Mouse (Mus musculus): ENCODE measurements around the gene Magea5. TPM values are rescaled to one million over a fixed set of nuclear protein-coding genes. Genes with fewer than 3 reads are reported as not detected.
"Not testable (repeated sequence)": the region's sequence is repeated elsewhere in the genome, so short reads cannot be mapped to it uniquely, and the experiment has no call there.

Gene Magea5
- not detected in 2 replicates for polyA plus RNA-seq (2012; rRNA removed)

DNA sequence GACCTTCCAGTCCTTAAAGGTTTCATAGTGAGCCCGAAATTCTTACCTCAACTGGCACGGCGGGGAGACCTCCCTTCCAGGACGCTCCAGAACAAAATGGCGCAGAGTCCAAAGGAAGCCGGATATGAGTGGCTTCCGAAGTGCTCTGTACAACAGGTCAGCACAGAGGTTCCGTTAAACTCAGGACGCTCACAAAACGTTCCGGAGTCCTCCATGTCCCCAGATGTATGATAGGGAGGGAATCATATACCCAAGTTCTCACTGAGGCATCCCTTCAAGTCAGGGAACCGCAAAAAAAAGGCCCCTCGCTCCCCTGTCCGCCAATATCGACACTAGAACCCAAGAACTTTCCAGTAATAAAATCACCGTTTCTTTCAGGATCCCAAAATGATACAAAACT lies at the start of gene Magea5:
Gene Magea5, minus strand, starts transcription at position 101 of the 400 bp plus-strand sequence.
- not testable (repeated sequence) for DNase-seq (ENCODE audit: extremely low spot score in 1 of 2, low spot score in 1 of 2)

DNA sequence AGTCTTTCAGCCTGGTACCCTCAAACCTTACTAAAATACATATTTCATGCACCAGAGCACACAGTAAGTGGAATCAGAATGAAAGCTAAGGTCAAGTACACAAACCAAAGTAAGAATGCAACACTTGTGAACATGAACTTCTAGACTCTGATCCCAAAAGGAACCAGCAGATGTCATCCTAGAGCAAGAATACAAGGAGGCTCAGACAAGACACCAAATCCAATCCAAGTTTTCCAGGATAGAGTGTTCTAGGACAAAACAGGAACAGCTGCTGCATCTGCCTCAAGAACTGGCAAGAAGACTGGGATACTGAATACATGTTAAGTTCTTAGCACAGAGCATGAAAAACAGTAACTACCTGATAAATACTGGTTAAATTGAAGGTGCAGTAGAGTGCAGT lies 35.1 kb upstream of the Magea5 start:
- DNase-seq (ENCODE audit: extremely low spot score in 1 of 2, low spot score in 1 of 2) = peak; percentile 0 to 43

DNA sequence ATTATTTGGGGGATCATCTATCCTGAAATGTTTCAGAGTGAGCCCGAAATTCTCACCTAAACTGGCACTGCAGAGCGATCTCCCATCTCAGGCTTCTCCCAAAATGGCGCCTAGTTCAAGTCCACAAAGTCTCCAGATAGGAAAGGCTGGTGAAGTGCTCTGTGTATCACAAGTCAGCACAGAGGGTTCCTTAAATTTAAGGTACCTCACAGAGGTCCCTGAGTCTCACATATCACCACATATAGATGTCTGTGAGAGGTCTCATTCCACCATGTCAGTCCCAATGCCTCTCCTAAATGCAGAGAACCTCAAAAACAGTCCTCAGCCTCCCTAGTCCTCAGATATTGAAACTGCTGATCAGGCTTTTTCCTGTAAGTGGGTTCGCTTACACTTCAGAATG lies 30.6 kb upstream of the Magea5 start, which contains the start of gene Magea2:
Gene Magea2, minus strand, starts transcription at position 101 of the 400 bp plus-strand sequence.
- not testable (repeated sequence) for DNase-seq (ENCODE audit: extremely low spot score in 1 of 2, low spot score in 1 of 2)

DNA sequence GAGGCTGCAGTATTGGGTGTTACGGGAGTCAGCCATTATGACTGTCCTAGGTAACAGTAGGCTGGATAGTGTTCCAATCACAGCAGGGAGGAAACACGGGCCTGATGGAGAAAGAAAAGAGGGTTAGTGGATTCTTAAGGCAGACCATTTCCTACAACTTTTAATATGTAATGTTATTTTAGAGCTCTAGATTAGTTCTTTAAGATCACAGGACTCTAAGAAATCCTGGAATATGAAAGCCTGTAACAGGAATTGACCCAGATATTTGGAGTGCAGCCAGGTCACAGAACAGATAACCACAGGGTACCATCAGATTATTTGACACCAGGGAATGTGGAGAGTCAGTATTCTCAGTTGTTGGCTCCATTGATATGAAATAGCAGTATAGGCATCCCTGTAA lies 26.7 kb upstream of the Magea5 start, which contains the start of gene Magea1:
Gene Magea1, minus strand, starts transcription at position 101 of the 400 bp plus-strand sequence.
- not testable (repeated sequence) for DNase-seq (ENCODE audit: extremely low spot score in 1 of 2, low spot score in 1 of 2)

Other genes starting within 250 kb of the Magea5 start
- gene Cldn34b1, start 172.9 kb downstream of the Magea5 start, polyA plus RNA-seq (2012; rRNA removed) = not detected in 2 replicates
- not detected in 2 replicates for gene Magea6, start 127.2 kb downstream of the Magea5 start, polyA plus RNA-seq (2012; rRNA removed)
- not detected in 2 replicates for gene Magea3, start 113.6 kb downstream of the Magea5 start, polyA plus RNA-seq (2012; rRNA removed)
- not detected in 2 replicates for gene Magea8, start 67.3 kb downstream of the Magea5 start, polyA plus RNA-seq (2012; rRNA removed)
- gene Magea1, start 26.6 kb upstream of the Magea5 start, polyA plus RNA-seq (2012; rRNA removed) = not detected in 2 replicates
- gene Magea2, start 30.5 kb upstream of the Magea5 start, polyA plus RNA-seq (2012; rRNA removed) = not detected in 2 replicates
- gene Cldn34b2, start 65.3 kb upstream of the Magea5 start, polyA plus RNA-seq (2012; rRNA removed) = not detected in 2 replicates
- 99.6 and 107 TPM in 2 replicates for gene Sat1, start 153.3 kb upstream of the Magea5 start, polyA plus RNA-seq (2012; rRNA removed)
- 12.6 and 15.7 TPM in 2 replicates for gene Acot9, start 199.3 kb upstream of the Magea5 start, polyA plus RNA-seq (2012; rRNA removed)